Mouse (Mus musculus): ENCODE measurements at regions not wholly inside any gene's neighbourhood (a gene's known extent, or its start where the extent isn't known, plus 50 kb on each side); places are given as distances from the start of the nearest gene placed in this dataset.

DNA sequence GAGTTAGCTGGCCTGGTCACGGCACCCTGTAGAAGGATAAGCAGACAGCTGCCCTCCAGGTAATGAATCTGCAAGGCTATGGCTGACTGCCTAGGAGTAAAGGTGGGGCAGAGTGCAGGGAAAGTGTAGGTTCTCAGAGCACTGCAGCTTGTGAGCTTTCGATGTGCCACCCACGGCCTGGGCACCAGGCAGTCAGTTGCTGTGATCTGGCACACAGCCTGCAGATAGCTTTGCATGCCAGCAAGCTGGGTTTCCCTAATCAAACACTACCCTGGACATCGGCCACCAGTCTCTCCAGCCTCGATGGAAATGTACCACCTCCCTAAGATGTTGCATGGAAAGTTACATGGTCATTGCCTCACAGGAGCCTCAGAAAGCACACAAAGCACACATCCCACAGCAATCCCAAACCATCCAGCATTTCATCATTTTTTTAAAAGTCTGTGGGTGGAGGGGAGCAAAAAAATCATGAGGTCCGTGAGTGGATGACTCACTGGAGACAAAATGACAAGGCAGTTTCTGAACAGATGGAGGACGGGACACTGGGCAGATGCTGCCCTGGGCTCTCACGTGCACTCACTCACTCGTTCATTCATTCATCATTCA is 112.7 kb downstream of the Ets2 start:
- H3K4me3 ChIP-seq (ENCODE audit: low read length) = no peak overlapping the region
- H3K27me3 ChIP-seq (replicated peaks; ENCODE audit: control insufficient read depth, insufficient read depth, low read length) = no peaks in the 10 kb centered on the region
- H3K27ac ChIP-seq (ENCODE audit: low read depth, low read length) = no peak overlapping the region
- no peaks in the 10 kb centered on the region; the same call in 1 of the 2 replicates for H3K4me1 ChIP-seq (ENCODE audit: control insufficient read depth, insufficient read depth, low read depth, low read length)
- 55% methylated on average over 9 of the region's 9 CpGs for WGBS
- no peak overlapping the region for H3K4me2 ChIP-seq (ENCODE audit: low read length)
- peaks cover 7% of the 10 kb centered on the region; the same call in 1 of the 2 replicates for H3K9me3 ChIP-seq (ENCODE audit: control insufficient read depth, low read length)
- ATAC-seq = peak; percentile 50; the same call in 1 of the 2 replicates
- H3K36me3 ChIP-seq (ENCODE audit: control insufficient read depth, insufficient read depth, low read length) = no peaks in the 10 kb centered on the region
- H3K9ac ChIP-seq (ENCODE audit: low read depth, low read length) = no peak overlapping the region

DNA sequence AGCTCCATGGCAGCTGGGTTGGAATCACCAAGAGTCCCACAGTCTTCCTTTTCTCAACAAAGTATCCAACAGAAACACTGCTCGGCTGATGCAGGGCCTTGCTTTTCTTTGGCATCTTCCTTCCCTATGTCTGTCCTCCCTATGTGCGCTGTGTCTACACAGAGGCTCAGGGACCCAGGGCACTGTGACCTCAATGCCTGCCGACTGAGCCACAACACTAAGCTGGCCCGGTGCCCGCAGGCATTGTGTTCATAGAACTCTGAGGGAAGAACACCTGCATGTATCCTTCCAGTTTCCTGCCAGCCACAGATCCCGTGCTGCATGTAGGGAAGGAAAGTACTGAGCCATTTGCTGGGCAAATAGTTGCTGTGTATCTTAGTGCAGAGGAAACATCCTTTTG is 109.2 kb downstream of the Ets2 start:
- Histone ChIP-seq H3K4me2 (ENCODE audit: low read length) (no peak overlapping the region), H3K36me3 (ENCODE audit: control insufficient read depth, insufficient read depth, low read length) (no peaks in the 10 kb centered on the region), H3K9me3 (ENCODE audit: control insufficient read depth, low read length) (no peaks in the 10 kb centered on the region), H3K4me1 (ENCODE audit: control insufficient read depth, insufficient read depth, low read depth, low read length) (no peaks in the 10 kb centered on the region; the same call in 1 of the 2 replicates), H3K27ac (ENCODE audit: low read depth, low read length) (no peak overlapping the region), H3K9ac (ENCODE audit: low read depth, low read length) (no peak overlapping the region), H3K4me3 (ENCODE audit: low read length) (no peak overlapping the region), H3K27me3 (replicated peaks; ENCODE audit: control insufficient read depth, insufficient read depth, low read length) (no peaks in the 10 kb centered on the region)
- ATAC-seq = 0 out of 2 replicates have a peak, but pooled peaks have one; percentile 27
- 64% methylated on average over 6 of the region's 6 CpGs for WGBS

DNA sequence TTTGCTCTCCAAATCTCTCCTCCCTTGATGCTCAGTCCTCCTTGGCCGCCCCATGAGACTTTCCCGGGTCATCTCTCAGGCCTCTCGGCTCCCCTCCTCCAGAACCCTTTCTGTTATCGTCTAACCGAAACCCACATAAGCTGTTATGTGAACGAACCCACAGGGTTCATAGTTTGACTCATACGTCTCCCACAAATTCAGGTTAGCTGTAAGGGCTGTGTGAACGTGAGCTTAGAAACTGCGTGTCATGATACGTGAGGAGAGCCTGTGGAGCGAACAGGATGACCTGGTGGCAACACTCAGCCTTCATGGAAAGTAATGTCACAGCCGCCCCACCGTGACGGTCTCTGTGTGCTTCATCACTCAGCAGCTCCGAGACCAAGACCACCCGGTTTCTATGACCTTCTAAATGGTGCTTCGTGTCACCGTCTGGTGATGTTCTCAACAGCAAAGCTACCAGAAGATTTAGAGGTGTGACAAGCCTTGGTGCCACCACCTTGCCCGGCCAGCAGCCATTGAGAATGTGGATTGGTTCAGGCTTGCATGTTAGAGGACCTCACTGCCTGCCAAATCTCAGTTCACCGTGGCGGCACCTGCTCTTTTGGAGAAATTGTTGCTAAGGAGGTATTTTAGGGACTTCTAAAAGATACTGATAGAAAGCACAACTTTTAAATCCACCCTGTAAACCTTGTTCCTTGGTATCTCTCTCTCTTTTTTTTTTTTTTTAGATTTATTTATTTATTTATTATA is 107.4 kb downstream of the Ets2 start:
- no peaks in the 10 kb centered on the region for H3K36me3 ChIP-seq (ENCODE audit: control insufficient read depth, insufficient read depth, low read length)
- no peak overlapping the region for H3K4me3 ChIP-seq (ENCODE audit: low read length)
- no peak overlapping the region for H3K4me2 ChIP-seq (ENCODE audit: low read length)
- no peak for ATAC-seq
- H3K27ac ChIP-seq (ENCODE audit: low read depth, low read length) = no peak overlapping the region
- H3K9ac ChIP-seq (ENCODE audit: low read depth, low read length) = no peak overlapping the region
- no peaks in the 10 kb centered on the region for H3K27me3 ChIP-seq (replicated peaks; ENCODE audit: control insufficient read depth, insufficient read depth, low read length)
- H3K4me1 ChIP-seq (ENCODE audit: control insufficient read depth, insufficient read depth, low read depth, low read length) = no peaks in the 10 kb centered on the region; the same call in 1 of the 2 replicates
- H3K9me3 ChIP-seq (ENCODE audit: control insufficient read depth, low read length) = no peaks in the 10 kb centered on the region
- WGBS = 95% methylated on average over 21 of the region's 21 CpGs

DNA sequence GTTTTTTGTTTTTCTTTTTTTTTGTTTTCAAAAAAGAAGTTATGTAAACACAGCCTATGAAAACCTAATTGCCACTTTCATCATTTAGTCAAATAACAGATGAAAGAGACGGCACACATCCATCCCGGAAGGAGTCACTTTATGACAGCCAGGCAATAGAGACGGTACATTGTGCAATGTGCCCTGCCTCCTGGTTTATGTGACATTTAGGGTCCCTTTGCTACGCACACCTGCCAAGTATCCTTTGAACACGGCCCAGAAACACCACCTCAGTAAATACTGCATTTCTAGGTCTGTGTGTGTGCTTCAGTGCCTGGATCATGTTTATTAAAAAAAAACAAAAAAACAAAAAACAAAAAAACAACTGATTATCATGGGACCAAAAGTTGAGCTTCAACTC is 104.6 kb downstream of the Ets2 start:
- Histone ChIP-seq H3K4me2 (ENCODE audit: low read length) (no peak overlapping the region), H3K9ac (ENCODE audit: low read depth, low read length) (no peak overlapping the region), H3K4me3 (ENCODE audit: low read length) (no peak overlapping the region), H3K4me1 (ENCODE audit: control insufficient read depth, insufficient read depth, low read depth, low read length) (peaks cover 3% of the 10 kb centered on the region; the same call in 1 of the 2 replicates), H3K9me3 (ENCODE audit: control insufficient read depth, low read length) (no peaks in the 10 kb centered on the region), H3K27me3 (replicated peaks; ENCODE audit: control insufficient read depth, insufficient read depth, low read length) (no peaks in the 10 kb centered on the region), H3K36me3 (ENCODE audit: control insufficient read depth, insufficient read depth, low read length) (no peaks in the 10 kb centered on the region), H3K27ac (ENCODE audit: low read depth, low read length) (no peak overlapping the region)
- no peak for ATAC-seq
- 88% methylated on average over 5 of the region's 5 CpGs for WGBS

DNA sequence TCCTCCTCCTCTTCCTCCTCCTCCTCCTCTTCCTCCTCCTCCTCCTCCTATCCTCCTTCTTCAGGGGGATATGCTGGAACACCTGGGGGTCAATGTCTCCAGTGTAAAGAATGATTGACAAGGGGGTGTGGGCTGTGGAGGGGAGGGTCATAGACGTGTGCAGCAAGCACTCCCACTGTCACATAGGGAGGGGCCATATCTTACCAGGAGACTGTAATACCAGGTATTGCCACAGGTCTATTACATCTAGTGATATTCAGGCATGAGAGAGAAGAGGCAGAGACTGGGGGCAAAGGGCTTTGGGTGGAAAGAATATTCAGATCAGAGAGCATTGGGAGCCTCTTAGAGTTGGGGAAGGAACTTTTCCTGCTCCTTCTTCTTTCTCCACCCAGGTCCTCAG is 102.3 kb downstream of the Ets2 start:
- no peak overlapping the region for H3K4me2 ChIP-seq (ENCODE audit: low read length)
- no peak overlapping the region for H3K27ac ChIP-seq (ENCODE audit: low read depth, low read length)
- H3K4me3 ChIP-seq (ENCODE audit: low read length) = no peak overlapping the region
- H3K9ac ChIP-seq (ENCODE audit: low read depth, low read length) = no peak overlapping the region
- H3K27me3 ChIP-seq (replicated peaks; ENCODE audit: control insufficient read depth, insufficient read depth, low read length) = no peaks in the 10 kb centered on the region
- H3K36me3 ChIP-seq (ENCODE audit: control insufficient read depth, insufficient read depth, low read length) = no peaks in the 10 kb centered on the region
- no peak for ATAC-seq
- peaks cover 3% of the 10 kb centered on the region; the same call in 1 of the 2 replicates for H3K4me1 ChIP-seq (ENCODE audit: control insufficient read depth, insufficient read depth, low read depth, low read length)
- no peaks in the 10 kb centered on the region for H3K9me3 ChIP-seq (ENCODE audit: control insufficient read depth, low read length)
- WGBS = 18% methylated on average over 1 of the region's 1 CpGs

DNA sequence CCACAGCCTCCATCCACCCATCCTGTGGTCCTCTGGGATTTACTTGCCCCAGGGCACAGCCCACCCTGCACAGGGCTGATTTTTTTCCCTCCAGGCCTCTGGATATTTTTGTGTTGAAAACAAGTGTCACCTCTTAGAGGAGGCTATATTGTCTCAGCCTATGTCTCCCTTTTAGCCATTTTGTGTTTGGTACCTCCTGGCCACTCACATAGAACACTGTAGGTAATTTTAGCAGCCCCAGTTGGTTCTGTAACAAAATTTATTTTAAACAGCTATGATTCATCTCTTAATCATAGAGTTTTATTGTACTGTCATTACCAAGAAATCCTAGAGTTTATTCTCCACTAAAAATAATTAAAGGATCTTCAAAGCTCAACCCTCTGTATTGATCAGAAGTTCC is 100.8 kb downstream of the Ets2 start:
- no peak overlapping the region for H3K4me3 ChIP-seq (ENCODE audit: low read length)
- H3K4me2 ChIP-seq (ENCODE audit: low read length) = no peak overlapping the region
- H3K27ac ChIP-seq (ENCODE audit: low read depth, low read length) = no peak overlapping the region
- H3K9me3 ChIP-seq (ENCODE audit: control insufficient read depth, low read length) = no peaks in the 10 kb centered on the region
- no peaks in the 10 kb centered on the region for H3K36me3 ChIP-seq (ENCODE audit: control insufficient read depth, insufficient read depth, low read length)
- H3K4me1 ChIP-seq (ENCODE audit: control insufficient read depth, insufficient read depth, low read depth, low read length) = peaks cover 3% of the 10 kb centered on the region; the same call in 1 of the 2 replicates
- ATAC-seq = no peak
- H3K27me3 ChIP-seq (replicated peaks; ENCODE audit: control insufficient read depth, insufficient read depth, low read length) = no peaks in the 10 kb centered on the region
- H3K9ac ChIP-seq (ENCODE audit: low read depth, low read length) = no peak overlapping the region

DNA sequence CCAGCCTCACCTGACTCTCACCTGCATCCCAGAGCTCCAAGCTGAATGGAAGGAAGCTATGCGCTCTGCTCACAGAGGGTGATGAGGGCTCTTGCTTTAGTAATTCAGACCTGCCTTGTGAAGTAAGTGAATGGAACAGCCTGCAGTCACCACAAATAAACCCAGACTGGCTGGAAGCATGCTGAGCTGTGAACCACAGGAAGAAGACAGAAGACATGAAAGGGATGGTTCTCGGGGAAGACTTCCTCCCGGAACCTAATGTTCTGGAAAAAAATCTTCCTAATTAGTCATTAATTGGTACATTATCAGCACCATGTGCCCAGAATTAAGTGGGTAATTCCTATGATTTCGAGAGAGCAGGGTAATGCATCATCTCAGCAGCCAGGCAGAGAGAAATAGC is 100.3 kb downstream of the Ets2 start:
- peak; percentile 48 for ATAC-seq
- Histone ChIP-seq H3K4me3 (ENCODE audit: low read length) (no peak overlapping the region), H3K36me3 (ENCODE audit: control insufficient read depth, insufficient read depth, low read length) (no peaks in the 10 kb centered on the region), H3K27me3 (replicated peaks; ENCODE audit: control insufficient read depth, insufficient read depth, low read length) (no peaks in the 10 kb centered on the region), H3K9me3 (ENCODE audit: control insufficient read depth, low read length) (no peaks in the 10 kb centered on the region), H3K4me2 (ENCODE audit: low read length) (no peak overlapping the region), H3K9ac (ENCODE audit: low read depth, low read length) (no peak overlapping the region), H3K27ac (ENCODE audit: low read depth, low read length) (no peak overlapping the region), H3K4me1 (ENCODE audit: control insufficient read depth, insufficient read depth, low read depth, low read length) (peaks cover 3% of the 10 kb centered on the region; the same call in 1 of the 2 replicates)
- WGBS = 56% methylated on average over 4 of the region's 4 CpGs

DNA sequence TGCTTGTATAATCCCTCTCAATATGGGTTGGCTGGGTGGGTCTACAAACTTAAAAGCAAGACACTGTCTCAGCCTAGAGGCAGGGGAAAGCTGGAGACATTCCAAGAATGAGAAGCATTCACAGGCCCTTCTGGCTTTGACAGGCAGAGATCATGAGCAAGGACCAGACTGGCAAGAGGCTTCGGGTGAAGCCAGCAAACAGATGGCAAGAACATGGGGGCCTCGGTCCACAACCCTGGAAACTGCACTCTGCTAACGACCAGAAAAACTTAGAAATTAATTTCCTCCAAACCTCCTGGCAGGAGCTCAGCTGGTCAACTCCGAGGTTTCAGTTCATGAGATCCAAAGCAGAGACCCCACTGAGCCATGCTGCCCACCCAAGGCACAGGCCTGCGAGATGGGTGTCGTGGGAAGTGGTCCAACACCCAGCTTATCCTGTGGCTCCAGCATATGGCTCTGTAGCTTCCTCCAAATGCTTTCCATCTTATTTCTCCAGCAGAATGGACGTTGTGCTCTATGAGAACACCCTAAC is 99.1 kb downstream of the Ets2 start:
- Histone ChIP-seq H3K4me2 (ENCODE audit: low read length) (no peak overlapping the region), H3K9ac (ENCODE audit: low read depth, low read length) (no peak overlapping the region), H3K36me3 (ENCODE audit: control insufficient read depth, insufficient read depth, low read length) (no peaks in the 10 kb centered on the region), H3K27me3 (replicated peaks; ENCODE audit: control insufficient read depth, insufficient read depth, low read length) (no peaks in the 10 kb centered on the region), H3K9me3 (ENCODE audit: control insufficient read depth, low read length) (no peaks in the 10 kb centered on the region), H3K4me1 (ENCODE audit: control insufficient read depth, insufficient read depth, low read depth, low read length) (peaks cover 3% of the 10 kb centered on the region; the same call in 1 of the 2 replicates), H3K4me3 (ENCODE audit: low read length) (no peak overlapping the region), H3K27ac (ENCODE audit: low read depth, low read length) (no peak overlapping the region)
- 70% methylated on average over 7 of the region's 7 CpGs for WGBS
- peak; percentile 67 for ATAC-seq

DNA sequence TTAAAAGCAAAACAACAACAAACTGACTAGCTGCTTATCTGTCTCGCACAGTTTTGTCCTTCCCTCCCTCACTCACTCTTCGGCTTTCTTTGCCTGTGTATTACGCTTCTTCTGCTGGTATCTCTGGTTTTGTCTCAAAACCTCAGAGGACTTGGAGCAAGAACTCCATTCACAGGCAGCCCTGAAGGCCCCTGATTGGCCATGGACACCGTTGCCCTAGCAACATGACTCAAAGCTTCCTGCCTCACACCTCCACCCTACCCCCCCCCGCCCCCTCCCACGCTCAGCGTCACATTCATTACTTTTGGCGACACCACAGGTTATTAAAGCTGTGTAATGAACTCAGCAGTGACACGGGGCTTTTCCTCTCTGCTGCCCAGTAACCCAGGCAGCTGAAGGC is 96.7 kb downstream of the Ets2 start:
- 50% methylated on average over 9 of the region's 9 CpGs for WGBS
- ATAC-seq = peak; percentile 24; the same call in 1 of the 2 replicates
- H3K36me3 ChIP-seq (ENCODE audit: control insufficient read depth, insufficient read depth, low read length) = no peaks in the 10 kb centered on the region
- H3K27ac ChIP-seq (ENCODE audit: low read depth, low read length) = no peak overlapping the region
- no peak overlapping the region for H3K4me3 ChIP-seq (ENCODE audit: low read length)
- no peaks in the 10 kb centered on the region for H3K27me3 ChIP-seq (replicated peaks; ENCODE audit: control insufficient read depth, insufficient read depth, low read length)
- H3K9ac ChIP-seq (ENCODE audit: low read depth, low read length) = no peak overlapping the region
- peaks cover 3% of the 10 kb centered on the region; the same call in 1 of the 2 replicates for H3K4me1 ChIP-seq (ENCODE audit: control insufficient read depth, insufficient read depth, low read depth, low read length)
- no peak overlapping the region for H3K4me2 ChIP-seq (ENCODE audit: low read length)
- no peaks in the 10 kb centered on the region for H3K9me3 ChIP-seq (ENCODE audit: control insufficient read depth, low read length)

Data from hindbrain, embryonic 16.5 days (tissue).